Mouse (Mus musculus) activated CD4-positive, CD25-positive, alpha-beta regulatory T cell (primary cell): ENCODE measurements around the gene Olfr350. TPM values are rescaled to one million over a fixed set of nuclear protein-coding genes. Genes with fewer than 3 reads are reported as not detected.

ENCODE experiments used
- polyA plus RNA-seq, 2 experiments: library from polyadenylated mRNA; unstranded; fragments of 100-300 nt; shearing (Covaris generic); gene quantifications; one replicate each; pipeline ENCODE4 v1.2.1; 2017

Olfr350 gene
- not detected for polyA plus RNA-seq

DNA sequence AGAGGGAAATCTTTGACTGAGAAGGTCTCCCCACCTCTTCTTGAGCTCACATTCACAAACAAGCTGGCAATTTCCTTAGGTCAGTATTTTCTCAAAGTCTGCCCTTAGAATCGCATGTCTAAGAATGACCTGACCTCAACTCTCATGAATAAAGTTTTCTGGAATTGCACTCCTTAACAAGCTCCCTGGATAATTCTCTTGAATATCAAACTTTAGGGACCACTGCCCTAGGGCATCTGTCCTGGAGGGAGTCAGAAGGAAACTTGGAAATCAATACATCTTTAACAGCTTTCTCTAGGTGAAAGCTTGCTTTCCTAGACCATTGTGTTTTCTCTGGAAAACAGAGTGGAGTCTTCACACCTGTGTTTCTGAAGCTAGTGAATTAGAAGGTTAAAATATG is at the start of gene Olfr350:
Gene Olfr350 (plus strand): TSS at position 301 of the 400 bp plus-strand sequence.

DNA sequence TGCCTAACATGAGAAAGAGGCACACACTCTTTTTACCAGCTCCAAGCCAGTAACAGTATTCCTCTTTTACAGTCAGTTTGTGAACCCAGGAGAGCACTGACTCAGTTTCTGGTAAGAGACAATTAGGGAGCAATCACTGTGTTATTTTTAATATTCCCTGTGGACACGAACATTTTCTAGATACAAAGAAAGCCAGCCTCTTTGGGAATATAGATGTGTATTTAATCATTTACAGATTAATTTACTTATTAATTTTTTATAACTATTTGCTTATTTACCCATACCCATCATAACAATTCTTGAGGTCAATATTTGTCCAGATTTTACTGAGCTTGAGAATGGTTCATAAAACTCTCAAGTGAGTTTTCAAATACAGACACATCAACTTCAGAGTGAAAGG is 29.2 kb upstream of the Olfr350 start, which contains the start of gene Olfr3:
Gene Olfr3 (minus strand): TSS at position 101 of the 400 bp plus-strand sequence.

DNA sequence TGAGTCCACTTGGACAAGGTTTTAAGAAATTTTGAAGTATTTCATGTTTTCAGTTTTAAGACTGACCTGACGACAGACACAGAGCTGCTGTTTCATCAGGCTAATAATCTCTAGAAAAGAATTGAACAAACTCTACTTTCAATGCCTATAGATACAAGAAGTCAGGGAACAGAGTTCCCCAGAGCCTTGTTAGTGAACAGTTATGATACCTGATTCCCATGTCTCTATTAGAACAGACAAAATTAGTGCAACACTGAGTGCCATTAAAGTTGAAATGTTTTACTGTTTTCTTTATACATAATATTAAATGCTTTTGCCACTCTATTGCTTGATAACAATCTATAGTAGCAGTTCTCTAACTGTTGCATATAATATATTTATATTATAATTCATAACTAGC is 16.4 kb downstream of the Olfr350 start, which contains the start of gene Olfr351:
Gene Olfr351 (minus strand): TSS at position 101 of the 400 bp plus-strand sequence.

DNA sequence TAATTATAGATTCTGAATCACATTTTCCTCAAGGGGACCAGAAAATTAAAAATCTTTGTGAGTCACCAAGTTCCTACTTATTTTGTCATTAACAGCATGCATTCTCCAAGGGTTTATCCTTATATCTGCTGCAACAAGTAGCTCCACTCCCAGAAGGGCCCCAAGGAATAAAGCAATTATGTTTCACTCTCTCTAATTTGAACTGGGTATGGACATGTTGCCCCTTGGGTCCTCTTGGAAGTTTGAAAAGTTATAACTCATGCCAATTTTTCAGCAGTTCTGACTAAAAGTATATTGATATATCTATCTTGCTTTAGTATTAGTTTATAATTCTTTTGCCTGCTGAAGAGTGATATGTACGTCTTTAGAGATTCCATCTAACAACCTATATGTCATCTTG is 22.1 kb downstream of the Olfr350 start, which contains the start of gene Olfr352:
Gene Olfr352 (plus strand): TSS at position 301 of the 400 bp plus-strand sequence.

DNA sequence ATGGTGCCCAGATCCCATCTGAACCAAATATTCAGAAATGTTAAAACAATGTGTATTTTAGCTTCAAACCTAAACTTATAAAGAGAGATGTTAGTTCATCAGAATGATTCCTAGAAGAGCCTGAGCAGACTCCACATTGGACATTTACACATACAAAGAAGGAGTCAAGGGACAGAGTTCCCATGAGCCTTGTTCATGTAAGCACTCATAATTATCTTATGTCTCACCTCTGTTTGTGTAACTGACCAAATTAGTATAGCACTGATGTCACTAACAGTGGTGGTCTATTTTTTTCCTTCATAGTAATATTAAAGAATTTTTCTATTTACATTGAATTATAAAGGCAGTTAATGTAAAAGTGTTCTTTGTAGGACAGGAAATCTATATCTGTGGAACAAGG is 46.7 kb downstream of the Olfr350 start, which contains the start of gene Olfr353:
Gene Olfr353 (minus strand): TSS at position 101 of the 400 bp plus-strand sequence.

Other genes with a start within 250 kb of the Olfr350 start
- gene Olfr345, start 206.3 kb upstream of the Olfr350 start, polyA plus RNA-seq: under 1 TPM in 1 of 2 experiments, not detected in 1; 0.21 TPM
- under 1 TPM; 0.07 to 0.16 TPM for gene Olfr346, start 160.5 kb upstream of the Olfr350 start, polyA plus RNA-seq
- not detected for gene Olfr347, start 114.4 kb upstream of the Olfr350 start, polyA plus RNA-seq
- under 1 TPM in 1 of 2 experiments, not detected in 1; 0.11 TPM for gene Olfr348, start 62.0 kb upstream of the Olfr350 start, polyA plus RNA-seq
- gene Olfr50, start 55.8 kb upstream of the Olfr350 start, polyA plus RNA-seq: not detected
- not detected for gene Olfr3, start 29.3 kb upstream of the Olfr350 start, polyA plus RNA-seq
- gene Olfr351, start 16.4 kb downstream of the Olfr350 start, polyA plus RNA-seq: not detected
- gene Olfr352, start 22.1 kb downstream of the Olfr350 start, polyA plus RNA-seq: not detected
- not detected for gene Olfr353, start 46.6 kb downstream of the Olfr350 start, polyA plus RNA-seq
- gene Olfr354, start 59.4 kb downstream of the Olfr350 start, polyA plus RNA-seq: not detected
- not detected for gene Olfr355, start 82.6 kb downstream of the Olfr350 start, polyA plus RNA-seq
- gene Olfr356, start 90.8 kb downstream of the Olfr350 start, polyA plus RNA-seq: not detected
- under 1 TPM in 1 of 2 experiments, not detected in 1; 0.07 TPM for gene Olfr357, start 147.5 kb downstream of the Olfr350 start, polyA plus RNA-seq
- not detected for gene Olfr358, start 163.0 kb downstream of the Olfr350 start, polyA plus RNA-seq
- not detected for gene Olfr360, start 219.4 kb downstream of the Olfr350 start, polyA plus RNA-seq
- gene Olfr361, start 243.0 kb downstream of the Olfr350 start, polyA plus RNA-seq: not detected